Mouse (Mus musculus) limb, embryonic 15.5 days (tissue): ENCODE measurements around the gene Trim24. TPM values are rescaled to one million over a fixed set of nuclear protein-coding genes. Genes with fewer than 3 reads are reported as not detected.

Experiments used
- ATAC-seq: fragments of 200-750 bp; cut with Nextera tagmentation; 2 replicates; pipeline ENCODE4 v1.8.0; 2017; ENCODE audit warnings: low read depth, moderate TSS enrichment; ENCODE audit not compliant: insufficient number of reproducible peaks, low FRiP score, low TSS enrichment
- H3K27ac ChIP-seq: fragments of 300-500 bp; sonication (generic); 2 replicates; pipeline ENCODE4 v1.5.1; 2015; ENCODE audit warnings: moderate library complexity, mild to moderate bottlenecking, inconsistent platforms
- H3K27me3 ChIP-seq: fragments of 300-500 bp; sonication (generic); 2 replicates; pipeline ENCODE4 v1.6.1; 2015; ENCODE audit warnings: inconsistent platforms
- H3K36me3 ChIP-seq: fragments of 300-500 bp; sonication (generic); 2 replicates; pipeline ENCODE4 v1.6.1; 2015; ENCODE audit warnings: inconsistent platforms
- H3K4me1 ChIP-seq: fragments of 300-500 bp; sonication (generic); 2 replicates; pipeline ENCODE4 v1.6.1; 2015; ENCODE audit warnings: inconsistent platforms
- H3K4me2 ChIP-seq: fragments of 300-500 bp; sonication (generic); 2 replicates; pipeline ENCODE4 v1.6.1; 2015; ENCODE audit warnings: mild to moderate bottlenecking, inconsistent platforms
- H3K4me3 ChIP-seq: fragments of 300-500 bp; sonication (generic); 2 replicates; pipeline ENCODE4 v1.5.1; 2015; ENCODE audit warnings: mild to moderate bottlenecking, inconsistent platforms
- H3K9ac ChIP-seq: fragments of 300-500 bp; sonication (generic); 2 replicates; pipeline ENCODE4 v1.6.1; 2015; ENCODE audit warnings: inconsistent platforms
- H3K9me3 ChIP-seq: fragments of 300-500 bp; sonication (generic); 2 replicates; pipeline ENCODE4 v1.6.1; 2016; ENCODE audit warnings: inconsistent platforms
- WGBS: fragments of 180-500 bp; shearing (Covaris S2); methylation state at CpG from one replicate; pipeline ENCODE4 v1.1.7; 2015; 5-methylcytosine and 5-hydroxymethylcytosine counted together
- polyA plus RNA-seq: library from polyadenylated mRNA; unstranded; fragments of >200 nt; fragmentation: Nextera tagmentation; extraction: Ambion mirVana; gene quantifications from 2 replicates; pipeline ENCODE4 v1.2.1, GENCODE M21; 2015

Gene Trim24
- polyA plus RNA-seq, 1 experiment from 2014 or later: 10.7 TPM

GRCm38 (mm10) chr6:37873731-37874130, 3.1 kb downstream of the Trim24 start:
- Histone ChIP-seq H3K9ac (no peak overlapping the region), H3K9me3 (peaks cover 34% of the 10 kb centered on the region), H3K4me1 (no peaks in the 10 kb centered on the region), H3K27ac (no peak overlapping the region), H3K27me3 (no peaks in the 10 kb centered on the region), H3K4me2 (no peak overlapping the region), H3K36me3 (peaks cover 39% of the 10 kb centered on the region), H3K4me3 (no peak overlapping the region)
- no peak for ATAC-seq

- no peak overlapping the region for H3K27ac ChIP-seq
- H3K4me3 ChIP-seq: no peak overlapping the region
- no peak overlapping the region for H3K4me2 ChIP-seq
- H3K9ac ChIP-seq: no peak overlapping the region
- ATAC-seq: no peak
- no peaks in the 10 kb centered on the region for H3K27me3 ChIP-seq
- H3K36me3 ChIP-seq: peaks cover 54% of the 10 kb centered on the region
- no peaks in the 10 kb centered on the region for H3K4me1 ChIP-seq
- H3K9me3 ChIP-seq: peaks cover 37% of the 10 kb centered on the region
- WGBS: 84% methylated on average over 1 of the region's 1 CpGs
Observed at GRCm38 (mm10) chr6:37878206-37878605, 7.6 kb downstream of the Trim24 start.

DNA sequence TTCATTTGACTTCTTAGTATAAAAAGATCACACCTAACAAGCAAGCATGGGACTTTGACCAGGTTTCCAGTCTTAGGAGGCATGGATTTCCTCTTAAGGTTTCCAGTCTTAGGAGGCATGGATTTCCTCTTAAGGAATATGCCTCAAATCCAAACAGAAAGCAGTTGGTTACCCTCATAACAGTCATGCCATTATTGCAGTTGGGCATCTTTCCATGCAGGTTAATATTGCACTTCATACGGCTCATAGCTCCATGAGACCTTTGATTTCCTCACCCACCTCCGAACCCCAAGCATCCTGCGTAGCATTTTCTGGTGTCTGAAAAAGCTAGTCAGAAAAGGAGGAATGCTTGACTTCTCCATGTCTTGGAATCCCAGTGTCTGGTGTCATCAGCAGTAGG, 10.0 kb downstream of the Trim24 start:
- Histone ChIP-seq H3K9ac (no peak overlapping the region), H3K4me2 (no peak overlapping the region), H3K9me3 (peaks cover 16% of the 10 kb centered on the region), H3K27me3 (no peaks in the 10 kb centered on the region), H3K27ac (no peak overlapping the region), H3K4me3 (no peak overlapping the region), H3K4me1 (no peaks in the 10 kb centered on the region), H3K36me3 (peaks cover 42% of the 10 kb centered on the region)
- WGBS: 100% methylated on average over 3 of the region's 3 CpGs
- no peak for ATAC-seq

DNA sequence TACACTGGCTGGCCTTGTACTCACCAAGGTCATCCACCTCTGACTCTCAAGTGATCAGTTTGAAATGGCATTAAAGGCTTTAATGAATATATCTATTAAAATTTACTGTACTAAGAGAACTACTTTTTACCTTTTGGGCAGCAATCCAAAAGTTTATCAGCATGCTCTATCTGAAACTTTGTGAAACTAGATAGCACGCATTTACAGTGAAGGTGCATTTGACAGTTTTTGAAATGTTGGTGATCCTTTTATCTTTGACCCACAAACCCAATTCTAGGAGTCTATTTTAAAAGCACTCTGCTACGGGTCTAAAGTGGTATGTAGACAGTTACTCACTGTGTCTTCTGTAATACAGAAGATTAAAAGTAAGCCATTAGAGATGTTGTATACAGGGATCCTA, 23.0 kb downstream of the Trim24 start:
- 83% methylated on average over 2 of the region's 2 CpGs for WGBS
- no peaks in the 10 kb centered on the region for H3K9me3 ChIP-seq
- ATAC-seq: no peak
- H3K36me3 ChIP-seq: 0 out of 2 replicates have a peak, but pooled peaks cover 6% of the 10 kb centered on the region
- H3K27me3 ChIP-seq: no peaks in the 10 kb centered on the region
- no peak overlapping the region for H3K9ac ChIP-seq
- H3K27ac ChIP-seq: no peak overlapping the region
- H3K4me3 ChIP-seq: no peak overlapping the region
- peaks cover 8% of the 10 kb centered on the region for H3K4me1 ChIP-seq
- H3K4me2 ChIP-seq: no peak overlapping the region

DNA sequence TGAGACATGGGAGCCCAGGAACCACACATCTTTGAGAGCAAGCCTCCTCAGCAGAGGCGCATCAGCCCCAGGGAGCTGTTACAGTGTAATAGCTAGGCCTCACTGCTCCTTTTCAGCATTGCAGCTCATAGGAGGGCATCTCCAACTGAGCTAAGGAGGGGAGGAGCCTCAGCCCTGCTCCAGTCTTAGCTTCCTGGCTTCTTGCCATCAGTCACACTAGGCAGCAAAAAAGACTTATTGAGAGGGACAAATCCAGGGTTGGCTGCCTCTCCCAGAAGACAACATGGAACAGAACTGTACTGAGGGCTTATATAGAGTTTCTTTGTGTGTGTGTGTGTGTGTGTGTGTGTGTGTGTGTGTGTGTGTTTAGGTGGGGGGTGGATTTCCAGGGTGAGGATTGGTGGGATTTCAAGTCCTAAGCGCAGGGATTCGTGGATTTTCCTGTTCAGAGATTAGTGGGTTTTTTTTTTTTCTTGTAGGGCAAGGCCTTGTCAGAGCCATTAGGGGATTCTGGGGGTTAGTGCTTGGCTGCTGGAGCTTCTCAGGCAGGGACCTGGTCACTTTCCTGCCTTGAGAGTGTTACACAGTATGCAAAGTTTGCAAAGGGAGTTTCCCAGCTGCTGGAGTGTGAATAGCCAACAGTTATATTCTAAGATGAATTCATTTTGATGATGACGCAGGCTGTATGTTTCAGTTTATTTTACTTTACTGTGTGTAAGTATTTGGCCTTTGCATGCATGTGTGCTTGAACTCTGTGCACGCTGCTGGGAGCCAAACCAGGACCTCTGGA, 25.2 kb downstream of the Trim24 start:
- ATAC-seq: peak; percentile 79
- peak overlapping the region; percentile 72 for H3K27ac ChIP-seq
- H3K9ac ChIP-seq: no peak overlapping the region
- 0 out of 2 replicates have a peak, but pooled peaks cover 6% of the 10 kb centered on the region for H3K36me3 ChIP-seq
- no peak overlapping the region for H3K4me2 ChIP-seq
- H3K4me3 ChIP-seq: no peak overlapping the region
- no peaks in the 10 kb centered on the region for H3K9me3 ChIP-seq
- no peaks in the 10 kb centered on the region for H3K27me3 ChIP-seq
- WGBS: 61% methylated on average over 5 of the region's 5 CpGs
- peaks cover 8% of the 10 kb centered on the region for H3K4me1 ChIP-seq

DNA sequence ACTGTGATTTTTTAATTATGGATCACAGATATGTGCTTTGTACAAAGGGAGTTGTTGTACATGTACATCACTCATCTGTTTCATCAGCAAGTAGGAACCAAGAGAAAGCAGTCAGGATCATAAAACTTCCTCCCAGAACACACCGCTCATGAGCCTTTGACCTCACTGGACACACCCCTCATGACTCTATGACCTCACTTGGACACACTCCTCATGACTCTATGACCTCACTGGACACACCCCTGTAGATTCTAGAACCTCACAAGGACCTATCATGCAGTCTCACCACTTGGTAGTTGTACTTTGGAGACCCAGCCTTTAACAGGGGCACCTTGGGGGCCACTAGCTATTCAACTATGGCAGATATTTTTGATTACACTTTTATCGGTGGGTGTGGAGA, 29.6 kb downstream of the Trim24 start:
- Histone ChIP-seq H3K9me3 (no peaks in the 10 kb centered on the region), H3K4me2 (no peak overlapping the region), H3K27ac (no peak overlapping the region), H3K9ac (no peak overlapping the region), H3K36me3 (peaks cover 7% of the 10 kb centered on the region), H3K4me3 (no peak overlapping the region), H3K27me3 (no peaks in the 10 kb centered on the region), H3K4me1 (peaks cover 8% of the 10 kb centered on the region)
- no peak for ATAC-seq
- WGBS: 89% methylated on average over 2 of the region's 2 CpGs

DNA sequence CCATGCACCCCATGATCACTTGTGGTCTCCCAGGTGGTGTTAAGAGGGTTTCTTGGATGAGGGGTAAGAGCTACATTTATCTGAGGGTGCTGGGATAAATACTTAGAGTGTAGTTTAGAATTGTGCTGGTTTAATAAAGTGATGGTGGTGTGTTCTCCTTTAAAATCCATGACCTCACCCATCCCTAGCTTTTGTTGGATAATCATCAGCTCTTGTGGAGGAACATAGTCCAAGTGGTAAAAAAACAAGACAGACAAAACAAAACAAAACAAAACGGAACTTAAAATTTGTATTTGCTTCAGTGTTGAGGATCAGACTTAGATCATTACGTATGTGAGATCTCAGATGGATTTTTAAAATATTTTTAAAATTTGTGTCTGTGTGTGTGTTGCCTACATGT, 31.2 kb downstream of the Trim24 start:
- H3K4me1 ChIP-seq: 0 out of 2 replicates have a peak, but pooled peaks cover 2% of the 10 kb centered on the region
- H3K4me3 ChIP-seq: no peak overlapping the region
- WGBS: 88% methylated on average over 2 of the region's 2 CpGs
- no peak overlapping the region for H3K27ac ChIP-seq
- H3K4me2 ChIP-seq: no peak overlapping the region
- H3K9ac ChIP-seq: no peak overlapping the region
- peaks cover 22% of the 10 kb centered on the region for H3K36me3 ChIP-seq
- ATAC-seq: no peak
- H3K9me3 ChIP-seq: no peaks in the 10 kb centered on the region
- H3K27me3 ChIP-seq: no peaks in the 10 kb centered on the region

- Histone ChIP-seq H3K27me3 (no peaks in the 10 kb centered on the region), H3K4me2 (no peak overlapping the region), H3K9me3 (no peaks in the 10 kb centered on the region), H3K36me3 (peaks cover 28% of the 10 kb centered on the region), H3K4me3 (no peak overlapping the region), H3K27ac (no peak overlapping the region), H3K4me1 (no peaks in the 10 kb centered on the region), H3K9ac (no peak overlapping the region)
- 77% methylated on average over 1 of the region's 1 CpGs for WGBS
- no peak for ATAC-seq
Observed at GRCm38 (mm10) chr6:37903810-37904209, 33.2 kb downstream of the Trim24 start.

- no peak for ATAC-seq
- no peak overlapping the region for H3K4me3 ChIP-seq
- no peaks in the 10 kb centered on the region for H3K9me3 ChIP-seq
- no peak overlapping the region for H3K27ac ChIP-seq
- H3K36me3 ChIP-seq: peaks cover 31% of the 10 kb centered on the region
- H3K4me1 ChIP-seq: no peaks in the 10 kb centered on the region
- WGBS: 93% methylated on average over 2 of the region's 2 CpGs
- no peaks in the 10 kb centered on the region for H3K27me3 ChIP-seq
- no peak overlapping the region for H3K9ac ChIP-seq
- H3K4me2 ChIP-seq: no peak overlapping the region
Observed at GRCm38 (mm10) chr6:37913525-37913924, 42.9 kb downstream of the Trim24 start.

GRCm38 (mm10) chr6:37925104-37925503, 54.5 kb downstream of the Trim24 start:
- H3K9ac ChIP-seq: no peak overlapping the region
- no peaks in the 10 kb centered on the region for H3K4me1 ChIP-seq
- no peak for ATAC-seq
- no peaks in the 10 kb centered on the region for H3K9me3 ChIP-seq
- no peaks in the 10 kb centered on the region for H3K27me3 ChIP-seq
- H3K4me2 ChIP-seq: no peak overlapping the region
- H3K4me3 ChIP-seq: no peak overlapping the region
- WGBS: 63% methylated on average over 1 of the region's 1 CpGs
- no peak overlapping the region for H3K27ac ChIP-seq
- H3K36me3 ChIP-seq: peaks cover 28% of the 10 kb centered on the region

GRCm38 (mm10) chr6:37926751-37927150, 56.1 kb downstream of the Trim24 start:
- Histone ChIP-seq H3K27me3 (no peaks in the 10 kb centered on the region), H3K9ac (no peak overlapping the region), H3K4me2 (no peak overlapping the region), H3K4me1 (no peaks in the 10 kb centered on the region), H3K4me3 (no peak overlapping the region), H3K27ac (no peak overlapping the region), H3K36me3 (peaks cover 33% of the 10 kb centered on the region), H3K9me3 (no peaks in the 10 kb centered on the region)
- WGBS: 83% methylated on average over 1 of the region's 1 CpGs
- ATAC-seq: no peak

DNA sequence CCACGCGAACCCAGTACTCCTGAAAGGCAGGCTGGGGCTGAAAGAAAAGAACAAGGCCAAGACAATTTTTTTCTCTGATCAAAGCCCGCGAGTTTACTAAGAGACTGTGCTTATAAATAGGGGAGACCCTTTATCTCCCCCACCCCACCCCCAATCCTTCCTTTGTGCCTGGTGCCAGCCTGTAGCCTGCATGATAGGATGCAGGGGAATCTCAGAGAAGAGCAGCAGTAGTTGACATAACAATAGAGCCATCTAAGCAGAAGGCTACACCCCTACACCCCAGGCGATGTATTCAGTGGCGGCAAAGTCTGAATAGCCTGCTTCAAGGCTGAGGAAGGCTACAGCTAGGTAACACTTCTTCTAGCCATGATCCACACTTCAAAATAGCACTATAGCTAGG, 65.9 kb downstream of the Trim24 start:
- H3K9me3 ChIP-seq: no peaks in the 10 kb centered on the region
- no peak overlapping the region for H3K4me2 ChIP-seq
- H3K27me3 ChIP-seq: no peaks in the 10 kb centered on the region
- no peak overlapping the region for H3K4me3 ChIP-seq
- no peak overlapping the region for H3K27ac ChIP-seq
- no peak for ATAC-seq
- 65% methylated on average over 6 of the region's 6 CpGs for WGBS
- no peaks in the 10 kb centered on the region for H3K4me1 ChIP-seq
- H3K9ac ChIP-seq: no peak overlapping the region
- peaks cover 14% of the 10 kb centered on the region for H3K36me3 ChIP-seq

GRCm38 (mm10) chr6:37951306-37951705, 80.7 kb downstream of the Trim24 start:
- Histone ChIP-seq H3K9me3 (no peaks in the 10 kb centered on the region), H3K36me3 (peaks cover 54% of the 10 kb centered on the region), H3K4me2 (no peak overlapping the region), H3K27me3 (no peaks in the 10 kb centered on the region), H3K27ac (no peak overlapping the region), H3K9ac (no peak overlapping the region), H3K4me1 (no peaks in the 10 kb centered on the region), H3K4me3 (no peak overlapping the region)
- no peak for ATAC-seq
- WGBS: 88% methylated on average over 6 of the region's 6 CpGs
